Mouse (Mus musculus) olfactory bulb, adult 2 months (tissue): ENCODE measurements around the gene Nanos1. TPM values are rescaled to one million over a fixed set of nuclear protein-coding genes. Genes with fewer than 3 reads are reported as not detected.
A peak's percentile ranks its signal among the peaks of the same experiment; 100 is the strongest.

ENCODE experiments used
- H3K27ac ChIP-seq: fragments of 200-500 bp; 2 replicates; pipeline ENCODE4 v1.5.1; 2012; ENCODE audit warnings: low read depth, low read length; ENCODE audit not compliant: insufficient read depth
- H3K4me1 ChIP-seq: fragments of 200-500 bp; 2 replicates; pipeline ENCODE4 v1.6.1; 2012; ENCODE audit warnings: low read length; ENCODE audit not compliant: control insufficient read depth, insufficient read depth
- H3K4me3 ChIP-seq: fragments of 200-500 bp; 2 replicates; pipeline ENCODE4 v1.5.1; 2012; ENCODE audit warnings: mild to moderate bottlenecking, low read depth, low read length, moderate library complexity; ENCODE audit not compliant: insufficient read depth
- CTCF ChIP-seq: fragments of 200-500 bp; IDR thresholded peaks from 2 replicates; pipeline ENCODE4 v1.5.1; 2012; ENCODE audit warnings: low read depth, mild to moderate bottlenecking, low read length, moderate library complexity; ENCODE audit not compliant: insufficient read depth
- POLR2A ChIP-seq: fragments of 200-500 bp; IDR thresholded peaks from 2 replicates; pipeline ENCODE4 v1.6.1; 2012; ENCODE audit warnings: mild to moderate bottlenecking, low read depth, low read length, moderate library complexity; ENCODE audit not compliant: insufficient read depth
- WGBS: fragments of 180-500 bp; shearing (Covaris S2); methylation state at CpG from one replicate; pipeline ENCODE4 v1.1.7; 2018; 5-methylcytosine and 5-hydroxymethylcytosine counted together
- polyA plus RNA-seq: library from polyadenylated mRNA; stranded (reverse); fragments of >200 nt; gene quantifications from 2 replicates; pipeline ENCODE4 v1.2.4, GENCODE M21; 2012; ENCODE audit warnings: low replicate concordance; ENCODE audit not compliant: missing spikeins, insufficient read depth, insufficient read length

Gene Nanos1
- polyA plus RNA-seq, 1 experiment: not detected

GRCm38 (mm10) chr19:60743767-60744547 is 11.8 kb upstream of the Nanos1 start:
- WGBS: 83% methylated on average over 5 of the region's 5 CpGs

GRCm38 (mm10) chr19:60747801-60748200 is 8.0 kb upstream of the Nanos1 start:
- H3K4me3 ChIP-seq: no peak overlapping the region
- TF ChIP-seq POLR2A: no peak
- TF ChIP-seq CTCF: no peak
- no peaks in the 10 kb centered on the region for H3K4me1 ChIP-seq
- H3K27ac ChIP-seq: no peak overlapping the region
- 95% methylated on average over 1 of the region's 1 CpGs for WGBS

More at GRCm38 (mm10) chr19:60743767-60744547, 11.8 kb upstream of the Nanos1 start:
- Histone ChIP-seq H3K4me3 (no peak overlapping the region), H3K4me1 (no peaks in the 10 kb centered on the region), H3K27ac (no peak overlapping the region)
- TF ChIP-seq CTCF (no peak), POLR2A (no peak)

- peak overlapping the region; percentile 74 for H3K27ac ChIP-seq
- WGBS: under 1% methylated on average over 98 of the region's 115 CpGs
- H3K4me1 ChIP-seq: peaks cover 8% of the 10 kb centered on the region
- TF ChIP-seq POLR2A (peak; percentile 34; the same call in 1 of the 2 replicates), CTCF (no peak)
- H3K4me3 ChIP-seq: peak overlapping the region; percentile 82
These were observed 658 bp downstream of the Nanos1 start for GRCm38 (mm10) chr19:60756192-60757098.

- Histone ChIP-seq H3K27ac (no peak overlapping the region), H3K4me3 (peak overlapping the region; percentile 82), H3K4me1 (peaks cover 8% of the 10 kb centered on the region)
- WGBS: 4% methylated on average over 25 of the region's 25 CpGs
- no peak for TF ChIP-seq POLR2A
- TF ChIP-seq CTCF: no peak
These were observed 1.5 kb downstream of the Nanos1 start for GRCm38 (mm10) chr19:60757099-60757785.

GRCm38 (mm10) chr19:60758896-60759835 is 3.4 kb downstream of the Nanos1 start:
- no peak for TF ChIP-seq POLR2A
- TF ChIP-seq CTCF: no peak
- Histone ChIP-seq H3K4me3 (no peak overlapping the region), H3K4me1 (peaks cover 8% of the 10 kb centered on the region), H3K27ac (no peak overlapping the region)
- 82% methylated on average over 4 of the region's 4 CpGs for WGBS

- H3K27ac ChIP-seq: no peak overlapping the region
- 90% methylated on average over 6 of the region's 6 CpGs for WGBS
- H3K4me1 ChIP-seq: no peaks in the 10 kb centered on the region
- no peak for TF ChIP-seq CTCF
- TF ChIP-seq POLR2A: no peak
- H3K4me3 ChIP-seq: no peak overlapping the region
These were observed 17.6 kb downstream of the Nanos1 start for GRCm38 (mm10) chr19:60773366-60773765.

GRCm38 (mm10) chr19:60782034-60782433 is 26.2 kb downstream of the Nanos1 start:
- H3K4me1 ChIP-seq: no peaks in the 10 kb centered on the region
- WGBS: 78% methylated on average over 3 of the region's 3 CpGs
- H3K4me3 ChIP-seq: no peak overlapping the region
- H3K27ac ChIP-seq: no peak overlapping the region
- TF ChIP-seq CTCF (no peak), POLR2A (no peak)

- WGBS: 53% methylated on average over 1 of the region's 1 CpGs
- Histone ChIP-seq H3K4me1 (no peaks in the 10 kb centered on the region), H3K4me3 (no peak overlapping the region), H3K27ac (no peak overlapping the region)
- TF ChIP-seq POLR2A (no peak), CTCF (no peak)
These were observed 28.9 kb downstream of the Nanos1 start for GRCm38 (mm10) chr19:60784712-60785111.
